Mouse (Mus musculus) forebrain, embryonic 14.5 days (tissue): ENCODE measurements around the gene Rps13. TPM values are rescaled to one million over a fixed set of nuclear protein-coding genes. Genes with fewer than 3 reads are reported as not detected.

Experiments used
- ATAC-seq: fragments of 200-750 bp; cut with Nextera tagmentation; 2 replicates; pipeline ENCODE4 v1.8.0; 2017; ENCODE audit warnings: mild to moderate bottlenecking, moderate library complexity
- DNase-seq: peaks from one replicate; pipeline ENCODE4 v3.0.0-alpha.2; 2015; ENCODE audit warnings: low spot score
- H3K27ac ChIP-seq: fragments of 300-500 bp; sonication (generic); 2 replicates; pipeline ENCODE4 v1.5.1; 2014; ENCODE audit warnings: low read depth, mild to moderate bottlenecking, control low read depth, low read length, moderate library complexity
- H3K27me3 ChIP-seq: fragments of 300-500 bp; sonication (generic); replicated peaks from 2 replicates; pipeline ENCODE4 v1.6.1; 2014; ENCODE audit warnings: low read length, control low read depth, mixed read lengths; ENCODE audit not compliant: control insufficient read depth, insufficient read depth
- H3K36me3 ChIP-seq: fragments of 300-500 bp; sonication (generic); 2 replicates; pipeline ENCODE4 v1.6.1; 2014; ENCODE audit warnings: low read length, control low read depth; ENCODE audit not compliant: control insufficient read depth, insufficient read depth
- H3K4me1 ChIP-seq: fragments of 300-500 bp; sonication (generic); 2 replicates; pipeline ENCODE4 v1.6.1; 2014; ENCODE audit warnings: antibody characterized with exemption, low read length, control low read depth; ENCODE audit not compliant: control insufficient read depth, insufficient read depth
- H3K4me2 ChIP-seq: fragments of 300-500 bp; sonication (generic); 2 replicates; pipeline ENCODE4 v1.6.1; 2014; ENCODE audit warnings: mild to moderate bottlenecking, control low read depth, low read length
- H3K4me3 ChIP-seq: fragments of 300-500 bp; sonication (generic); 2 replicates; pipeline ENCODE4 v1.5.1; 2014; ENCODE audit warnings: low read depth, low read length, control low read depth
- H3K9ac ChIP-seq: fragments of 300-500 bp; sonication (generic); 2 replicates; pipeline ENCODE4 v1.6.1; 2014; ENCODE audit warnings: mild to moderate bottlenecking, low read length, control low read depth, moderate library complexity
- H3K9me3 ChIP-seq: fragments of 300-500 bp; sonication (generic); replicated peaks from 2 replicates; pipeline ENCODE4 v1.6.1; 2016; ENCODE audit warnings: low read length, control low read depth, mixed read lengths; ENCODE audit not compliant: control insufficient read depth
- WGBS: fragments of 180-500 bp; shearing (Covaris S2); extraction: QIAGEN DNeasy Blood & Tissue Kit; methylation state at CpG from one replicate; pipeline ENCODE4 v1.1.7; 2014; 5-methylcytosine and 5-hydroxymethylcytosine counted together
- polyA plus RNA-seq: library from polyadenylated mRNA; unstranded; fragments of >200 nt; fragmentation: Nextera tagmentation; extraction: Ambion mirVana; gene quantifications from 2 replicates; pipeline ENCODE4 v1.2.1, GENCODE M21; 2014

Rps13 gene
- polyA plus RNA-seq, 1 experiment from 2014 or later = 675 TPM

DNA sequence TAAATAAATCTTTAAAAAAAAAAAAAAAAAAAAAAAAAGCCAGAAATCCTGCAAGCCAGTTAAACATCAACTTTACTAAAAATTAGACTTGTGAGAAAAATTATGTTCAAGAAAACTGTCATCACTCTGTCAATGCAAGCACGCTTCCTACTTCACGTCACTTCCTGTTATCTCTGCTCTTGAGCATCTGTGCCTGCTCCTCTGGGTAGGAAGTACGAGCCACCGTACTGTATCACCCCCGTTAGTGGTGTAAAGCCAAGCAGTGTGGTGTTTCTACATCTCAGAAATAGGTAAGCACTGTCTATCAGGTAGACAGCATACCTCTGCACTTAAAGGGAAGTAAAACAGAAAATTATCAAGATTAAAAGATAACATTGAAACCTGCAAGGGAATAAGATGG, 6.1 kb downstream of the Rps13 start:
- H3K27ac ChIP-seq = no peak overlapping the region
- peaks cover 1% of the 10 kb centered on the region; the same call in 1 of the 2 replicates for H3K4me1 ChIP-seq
- H3K27me3 ChIP-seq = no peaks in the 10 kb centered on the region
- H3K36me3 ChIP-seq = peaks cover 37% of the 10 kb centered on the region
- ATAC-seq = no peak
- H3K9ac ChIP-seq = no peak overlapping the region
- WGBS = 91% methylated on average over 5 of the region's 5 CpGs
- no peak for DNase-seq
- no peaks in the 10 kb centered on the region for H3K9me3 ChIP-seq
- no peak overlapping the region for H3K4me3 ChIP-seq
- H3K4me2 ChIP-seq = no peak overlapping the region

- Histone ChIP-seq H3K27ac (no peak overlapping the region), H3K4me2 (no peak overlapping the region), H3K36me3 (no peaks in the 10 kb centered on the region), H3K4me3 (no peak overlapping the region), H3K9ac (no peak overlapping the region), H3K4me1 (no peaks in the 10 kb centered on the region), H3K9me3 (no peaks in the 10 kb centered on the region), H3K27me3 (no peaks in the 10 kb centered on the region)
- 38% methylated on average over 10 of the region's 10 CpGs for WGBS
- DNase-seq (peak; percentile 78), ATAC-seq (peak; percentile 83)
Measured at GRCm38 (mm10) chr7:116323331-116323964, 10.5 kb downstream of the Rps13 start.

GRCm38 (mm10) chr7:116309456-116309855, 24.5 kb downstream of the Rps13 start:
- 24% methylated on average over 9 of the region's 9 CpGs for WGBS
- Histone ChIP-seq H3K4me3 (no peak overlapping the region), H3K27me3 (no peaks in the 10 kb centered on the region), H3K36me3 (no peaks in the 10 kb centered on the region), H3K27ac (no peak overlapping the region), H3K4me2 (no peak overlapping the region), H3K9ac (no peak overlapping the region), H3K9me3 (no peaks in the 10 kb centered on the region), H3K4me1 (no peaks in the 10 kb centered on the region)
- no peak for ATAC-seq
- DNase-seq = no peak

- ATAC-seq = peak; percentile 11; the same call in 1 of the 2 replicates
- peak overlapping the region; percentile 98 for H3K4me2 ChIP-seq
Measured at GRCm38 (mm10) chr7:116308632-116308991, 25.4 kb downstream of the Rps13 start.

DNA sequence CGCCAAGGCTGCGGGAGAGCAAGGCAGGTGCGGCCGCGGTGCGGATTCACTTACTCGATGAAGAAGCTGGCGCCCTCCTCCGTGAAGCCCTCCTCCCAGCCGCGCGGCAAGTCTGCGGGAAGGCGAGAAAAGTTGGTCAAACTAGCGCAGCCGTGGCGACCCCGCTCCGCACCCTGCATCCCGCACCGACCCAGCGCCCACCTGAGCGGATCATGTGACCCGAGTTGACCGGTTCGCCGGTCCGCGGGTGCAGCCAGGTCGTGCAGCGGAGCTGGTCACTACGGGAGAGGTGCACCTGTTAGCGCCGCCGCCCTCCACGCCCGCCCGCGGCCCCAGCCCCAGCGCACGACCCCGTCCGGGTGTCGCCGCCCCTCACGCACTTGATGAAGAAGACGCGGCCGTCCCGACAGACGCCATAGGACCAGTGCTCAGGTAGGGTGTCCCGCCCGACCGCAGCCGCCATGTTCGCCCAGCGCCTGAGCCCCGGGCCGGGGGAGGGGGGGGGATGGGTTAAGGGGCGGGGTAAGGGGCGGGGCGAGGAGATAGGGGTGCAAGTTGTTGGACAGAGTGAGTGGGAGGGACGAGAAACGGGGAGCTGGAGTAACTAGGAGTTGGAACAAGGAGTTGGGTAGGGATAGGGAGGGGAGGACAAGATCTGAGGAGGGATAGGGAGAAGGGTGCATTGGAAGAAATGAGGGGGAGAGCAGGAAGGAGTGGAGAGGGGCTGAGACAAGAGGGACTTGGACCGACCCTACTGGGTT, 25.9 kb downstream of the Rps13 start, which contains the start of gene Plekha7:
Gene Plekha7, minus strand, starts transcription at position 506 of the 761 bp plus-strand sequence.
- Histone ChIP-seq H3K27me3 (no peaks in the 10 kb centered on the region), H3K4me2 (peak within 1 kb of the TSS; percentile 98), H3K4me3 (peak within 1 kb of the TSS; percentile 80), H3K4me1 (no peaks in the 10 kb centered on the region), H3K27ac (peak within 1 kb of the TSS; percentile 68; the same call in 1 of the 2 replicates), H3K9me3 (no peaks in the 10 kb centered on the region), H3K9ac (peak within 1 kb of the TSS; percentile 72), H3K36me3 (no peaks in the 10 kb centered on the region)
- peak; percentile 65 for DNase-seq
- WGBS = 0% methylated on average over 64 of the region's 65 CpGs
- peak; percentile 67 for ATAC-seq

More at GRCm38 (mm10) chr7:116308632-116308991, 25.4 kb downstream of the Rps13 start:
- no peak for DNase-seq
- WGBS = 2% methylated on average over 15 of the region's 16 CpGs
- H3K4me3 ChIP-seq = peak overlapping the region; percentile 80
- H3K4me1 ChIP-seq = no peaks in the 10 kb centered on the region
- H3K36me3 ChIP-seq = no peaks in the 10 kb centered on the region
- no peaks in the 10 kb centered on the region for H3K9me3 ChIP-seq
- no peaks in the 10 kb centered on the region for H3K27me3 ChIP-seq
- no peak overlapping the region for H3K27ac ChIP-seq
- H3K9ac ChIP-seq = peak overlapping the region; percentile 72

GRCm38 (mm10) chr7:116307099-116307870, 26.7 kb downstream of the Rps13 start:
- H3K4me2 ChIP-seq = peak overlapping the region; percentile 98
- H3K9me3 ChIP-seq = no peaks in the 10 kb centered on the region
- peak overlapping the region; percentile 80 for H3K4me3 ChIP-seq
- peak; percentile 90 for ATAC-seq
- under 1% methylated on average over 61 of the region's 63 CpGs for WGBS
- peak overlapping the region; percentile 72 for H3K9ac ChIP-seq
- DNase-seq = peak; percentile 87
- H3K36me3 ChIP-seq = no peaks in the 10 kb centered on the region
- H3K27ac ChIP-seq = peak overlapping the region; percentile 68; the same call in 1 of the 2 replicates
- H3K27me3 ChIP-seq = no peaks in the 10 kb centered on the region
- no peaks in the 10 kb centered on the region for H3K4me1 ChIP-seq

GRCm38 (mm10) chr7:116306601-116307000, 27.4 kb downstream of the Rps13 start:
- DNase-seq = no peak
- Histone ChIP-seq H3K27me3 (no peaks in the 10 kb centered on the region), H3K4me2 (peak overlapping the region; percentile 98), H3K27ac (no peak overlapping the region), H3K4me1 (no peaks in the 10 kb centered on the region), H3K9ac (peak overlapping the region; percentile 72), H3K9me3 (no peaks in the 10 kb centered on the region), H3K4me3 (peak overlapping the region; percentile 80), H3K36me3 (no peaks in the 10 kb centered on the region)
- no peak for ATAC-seq
- 6% methylated on average over 5 of the region's 5 CpGs for WGBS

DNA sequence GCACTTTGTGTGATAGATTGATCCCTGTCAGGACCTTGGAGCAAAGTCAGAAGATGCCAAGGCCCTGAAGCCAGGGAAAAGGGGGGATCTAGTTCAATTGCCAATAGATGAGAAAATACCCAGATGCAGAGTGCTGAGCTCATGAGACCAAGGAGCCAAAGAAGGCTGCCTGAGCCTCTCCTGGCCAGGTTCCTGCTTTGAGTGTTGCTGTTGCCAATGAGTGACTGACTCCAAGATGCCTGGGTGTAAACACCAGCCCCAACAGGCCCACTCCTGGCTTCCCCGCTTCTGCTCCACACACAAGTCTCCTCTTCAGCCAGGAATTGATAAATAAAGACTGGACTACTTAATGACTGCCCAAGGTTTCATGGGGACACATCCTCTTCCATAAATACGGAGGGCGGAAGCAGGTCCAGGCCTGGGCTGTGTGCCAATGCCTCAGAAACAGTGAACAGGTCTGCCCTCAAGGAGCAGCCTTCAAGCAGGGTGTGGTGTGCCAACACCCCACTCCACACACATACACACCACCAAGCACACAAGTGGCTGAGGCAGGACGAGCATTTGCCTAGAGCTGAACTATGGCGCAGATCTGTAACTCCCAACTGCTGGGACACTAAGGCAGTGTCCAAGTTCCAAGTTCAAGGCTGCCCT, 32.2 kb downstream of the Rps13 start:
- no peaks in the 10 kb centered on the region for H3K36me3 ChIP-seq
- ATAC-seq = no peak
- peak; percentile 65 for DNase-seq
- H3K9me3 ChIP-seq = no peaks in the 10 kb centered on the region
- no peak overlapping the region for H3K4me3 ChIP-seq
- no peak overlapping the region for H3K27ac ChIP-seq
- H3K4me1 ChIP-seq = peaks cover 4% of the 10 kb centered on the region; the same call in 1 of the 2 replicates
- no peak overlapping the region for H3K4me2 ChIP-seq
- 87% methylated on average over 5 of the region's 5 CpGs for WGBS
- H3K9ac ChIP-seq = no peak overlapping the region
- no peaks in the 10 kb centered on the region for H3K27me3 ChIP-seq
